Mouse (Mus musculus): ENCODE results near the gene Nemp1. TPM values are rescaled to one million over a fixed set of nuclear protein-coding genes. Genes with fewer than 3 reads are reported as not detected.
A peak's percentile ranks its signal among the peaks of the same experiment; 100 is the strongest.

The Nemp1 gene
- polyA plus RNA-seq, 1 experiment from 2014 or later, result 11.8 TPM

- Histone ChIP-seq H3K4me2 (ENCODE audit: low read length) (peak overlapping the region; percentile 71), H3K9ac (ENCODE audit: low read length) (peak overlapping the region; percentile 72), H3K4me3 (ENCODE audit: control insufficient read depth in 1 of 2, insufficient read depth in 1 of 2, low read depth in 1 of 2, low read length in 2 of 2) (peak overlapping the region in 1 of 2 experiments; percentile 36; a peak in 1 of 4 replicates), H3K36me3 (ENCODE audit: control insufficient read depth, insufficient read depth, low read length) (peaks cover 60% of the 10 kb centered on the region), H3K27me3 (ENCODE audit: control insufficient read depth, insufficient read depth, low read length) (no peaks in the 10 kb centered on the region), H3K9me3 (ENCODE audit: control insufficient read depth, low read length) (no peaks in the 10 kb centered on the region), H3K27ac (replicated peaks in 1 of 2; ENCODE audit: control insufficient read depth in 1 of 2, insufficient read depth in 1 of 2, low read depth in 2 of 2, low read length in 2 of 2) (peak overlapping the region; percentile 80 to 90), H3K4me1 (ENCODE audit: control insufficient read depth in 2 of 2, insufficient read depth in 2 of 2, low read length in 2 of 2) (peaks cover 27 to 54% of the 10 kb centered on the region in 2 experiments)
- no peak for ATAC-seq (ENCODE audit: insufficient number of reproducible peaks, insufficient read depth, low FRiP score, low read depth)
- WGBS, result 36% methylated on average over 19 of the region's 19 CpGs
Observed at GRCm38 (mm10) chr10:127662666-127663253, 3.9 kb upstream of the Nemp1 start.

- 36% methylated on average over 5 of the region's 5 CpGs for WGBS
- no peak for ATAC-seq (ENCODE audit: insufficient number of reproducible peaks, insufficient read depth, low FRiP score, low read depth)
- Histone ChIP-seq H3K36me3 (ENCODE audit: control insufficient read depth, insufficient read depth, low read length) (peaks cover 54% of the 10 kb centered on the region), H3K4me1 (ENCODE audit: control insufficient read depth in 2 of 2, insufficient read depth in 2 of 2, low read length in 2 of 2) (peaks cover 27 to 55% of the 10 kb centered on the region in 2 experiments), H3K9ac (ENCODE audit: low read length) (peak overlapping the region; percentile 12; the same call in 1 of the 2 replicates), H3K27me3 (ENCODE audit: control insufficient read depth, insufficient read depth, low read length) (no peaks in the 10 kb centered on the region), H3K27ac (replicated peaks in 1 of 2; ENCODE audit: control insufficient read depth in 1 of 2, insufficient read depth in 1 of 2, low read depth in 2 of 2, low read length in 2 of 2) (no peak overlapping the region), H3K4me2 (ENCODE audit: low read length) (peak overlapping the region; percentile 77; the same call in 1 of the 2 replicates), H3K9me3 (ENCODE audit: control insufficient read depth, low read length) (no peaks in the 10 kb centered on the region), H3K4me3 (ENCODE audit: control insufficient read depth in 1 of 2, insufficient read depth in 1 of 2, low read depth in 1 of 2, low read length in 2 of 2) (no peak overlapping the region)
Observed at GRCm38 (mm10) chr10:127663590-127663989, 3.1 kb upstream of the Nemp1 start.

GRCm38 (mm10) chr10:127664166-127664565 is 2.5 kb upstream of the Nemp1 start:
- 54% methylated on average over 16 of the region's 16 CpGs for WGBS
- peak overlapping the region in 1 of 2 experiments; percentile 81; a peak in 1 of 4 replicates for H3K4me3 ChIP-seq (ENCODE audit: control insufficient read depth in 1 of 2, insufficient read depth in 1 of 2, low read depth in 1 of 2, low read length in 2 of 2)
- peak overlapping the region; percentile 26; the same call in 1 of the 2 replicates for H3K9ac ChIP-seq (ENCODE audit: low read length)
- no peak overlapping the region for H3K27ac ChIP-seq (replicated peaks in 1 of 2; ENCODE audit: control insufficient read depth in 1 of 2, insufficient read depth in 1 of 2, low read depth in 2 of 2, low read length in 2 of 2)
- H3K4me2 ChIP-seq (ENCODE audit: low read length), result peak overlapping the region; percentile 77
- peaks cover 32 to 61% of the 10 kb centered on the region in 2 experiments for H3K4me1 ChIP-seq (ENCODE audit: control insufficient read depth in 2 of 2, insufficient read depth in 2 of 2, low read length in 2 of 2)
- peaks cover 49% of the 10 kb centered on the region for H3K36me3 ChIP-seq (ENCODE audit: control insufficient read depth, insufficient read depth, low read length)
- no peaks in the 10 kb centered on the region for H3K9me3 ChIP-seq (ENCODE audit: control insufficient read depth, low read length)
- no peak for ATAC-seq (ENCODE audit: insufficient number of reproducible peaks, insufficient read depth, low FRiP score, low read depth)
- H3K27me3 ChIP-seq (ENCODE audit: control insufficient read depth, insufficient read depth, low read length), result no peaks in the 10 kb centered on the region

- H3K27ac ChIP-seq (replicated peaks in 1 of 2; ENCODE audit: control insufficient read depth in 1 of 2, insufficient read depth in 1 of 2, low read depth in 2 of 2, low read length in 2 of 2), result no peak overlapping the region
- H3K4me2 ChIP-seq (ENCODE audit: low read length), result peak overlapping the region; percentile 77
- peak overlapping the region; percentile 87 for H3K9ac ChIP-seq (ENCODE audit: low read length)
- no peaks in the 10 kb centered on the region for H3K27me3 ChIP-seq (ENCODE audit: control insufficient read depth, insufficient read depth, low read length)
- H3K4me1 ChIP-seq (ENCODE audit: control insufficient read depth in 2 of 2, insufficient read depth in 2 of 2, low read length in 2 of 2), result peaks cover 38 to 65% of the 10 kb centered on the region in 2 experiments
- 59% methylated on average over 13 of the region's 13 CpGs for WGBS
- H3K9me3 ChIP-seq (ENCODE audit: control insufficient read depth, low read length), result no peaks in the 10 kb centered on the region
- H3K36me3 ChIP-seq (ENCODE audit: control insufficient read depth, insufficient read depth, low read length), result peaks cover 41% of the 10 kb centered on the region
- H3K4me3 ChIP-seq (ENCODE audit: control insufficient read depth in 1 of 2, insufficient read depth in 1 of 2, low read depth in 1 of 2, low read length in 2 of 2), result peak overlapping the region; percentile 0 to 81; a peak in 2 of 4 replicates
- ATAC-seq (ENCODE audit: insufficient number of reproducible peaks, insufficient read depth, low FRiP score, low read depth), result no peak
Observed at GRCm38 (mm10) chr10:127664891-127665290, 1.8 kb upstream of the Nemp1 start.

DNA sequence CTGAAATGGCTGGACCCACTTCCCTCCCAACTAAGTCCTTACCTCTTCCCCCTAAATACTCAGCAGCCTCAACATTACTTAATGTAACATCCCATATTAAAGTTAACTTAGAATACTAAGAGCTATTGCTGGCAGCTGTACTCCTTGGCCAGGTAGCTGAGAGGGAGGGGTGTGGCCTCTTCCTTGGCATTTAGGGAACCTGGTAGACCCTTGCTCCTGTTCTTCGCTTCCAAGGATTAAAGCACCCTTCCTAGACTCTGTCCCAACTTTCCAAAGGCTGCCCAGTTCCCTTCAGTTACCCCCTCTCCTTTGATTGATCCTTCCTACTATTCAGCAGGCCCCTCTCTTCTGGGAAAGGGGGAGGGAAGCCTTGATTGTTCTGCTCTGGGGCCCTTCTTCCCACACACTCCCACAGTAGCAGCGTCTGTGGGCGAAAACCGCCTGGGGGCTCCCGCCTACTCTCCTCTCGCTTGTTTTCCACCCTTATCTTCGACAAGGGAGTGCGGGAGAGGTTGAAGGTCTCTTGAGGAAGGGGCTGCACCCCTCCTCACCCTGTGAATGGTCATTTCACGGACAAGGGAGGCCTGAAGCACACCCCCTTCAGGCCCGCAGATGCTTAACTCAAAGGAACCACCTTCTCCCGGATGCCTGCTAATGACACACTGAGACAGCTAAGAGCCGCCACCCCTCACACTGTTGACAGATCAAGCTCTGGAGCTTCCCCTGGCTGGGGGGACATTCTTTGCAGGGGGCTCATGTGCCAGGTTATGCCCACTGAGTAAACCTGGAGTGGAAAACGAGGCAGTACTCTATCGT is 1.1 kb upstream of the Nemp1 start:
- Histone ChIP-seq H3K9ac (ENCODE audit: low read length) (peak overlapping the region; percentile 87), H3K9me3 (ENCODE audit: control insufficient read depth, low read length) (no peaks in the 10 kb centered on the region), H3K36me3 (ENCODE audit: control insufficient read depth, insufficient read depth, low read length) (peaks cover 35% of the 10 kb centered on the region), H3K4me3 (ENCODE audit: control insufficient read depth in 1 of 2, insufficient read depth in 1 of 2, low read depth in 1 of 2, low read length in 2 of 2) (peak overlapping the region; percentile 79 to 81), H3K27me3 (ENCODE audit: control insufficient read depth, insufficient read depth, low read length) (no peaks in the 10 kb centered on the region), H3K4me1 (ENCODE audit: control insufficient read depth in 2 of 2, insufficient read depth in 2 of 2, low read length in 2 of 2) (peaks cover 38 to 64% of the 10 kb centered on the region in 2 experiments), H3K27ac (replicated peaks in 1 of 2; ENCODE audit: control insufficient read depth in 1 of 2, insufficient read depth in 1 of 2, low read depth in 2 of 2, low read length in 2 of 2) (peak overlapping the region; percentile 83 to 96), H3K4me2 (ENCODE audit: low read length) (peak overlapping the region; percentile 77)
- WGBS, result 12% methylated on average over 14 of the region's 14 CpGs
- no peak for ATAC-seq (ENCODE audit: insufficient number of reproducible peaks, insufficient read depth, low FRiP score, low read depth)

GRCm38 (mm10) chr10:127667269-127668092 is 780 bp downstream of the Nemp1 start:
- Histone ChIP-seq H3K4me1 (ENCODE audit: control insufficient read depth in 2 of 2, insufficient read depth in 2 of 2, low read length in 2 of 2) (peaks cover 27 to 46% of the 10 kb centered on the region in 2 experiments), H3K27ac (replicated peaks in 1 of 2; ENCODE audit: control insufficient read depth in 1 of 2, insufficient read depth in 1 of 2, low read depth in 2 of 2, low read length in 2 of 2) (peak overlapping the region; percentile 91 to 96), H3K9ac (ENCODE audit: low read length) (peak overlapping the region; percentile 87), H3K36me3 (ENCODE audit: control insufficient read depth, insufficient read depth, low read length) (peaks cover 24% of the 10 kb centered on the region), H3K9me3 (ENCODE audit: control insufficient read depth, low read length) (no peaks in the 10 kb centered on the region), H3K27me3 (ENCODE audit: control insufficient read depth, insufficient read depth, low read length) (no peaks in the 10 kb centered on the region), H3K4me2 (ENCODE audit: low read length) (peak overlapping the region; percentile 77), H3K4me3 (ENCODE audit: control insufficient read depth in 1 of 2, insufficient read depth in 1 of 2, low read depth in 1 of 2, low read length in 2 of 2) (peak overlapping the region; percentile 79 to 81)
- ATAC-seq (ENCODE audit: insufficient number of reproducible peaks, insufficient read depth, low FRiP score, low read depth), result peak; percentile 66
- under 1% methylated on average over 35 of the region's 35 CpGs for WGBS

All from heart, embryonic 14.5 days (tissue).